Mouse (Mus musculus): Measurements from ENCODE around the gene Hook1. TPM values are rescaled to one million over a fixed set of nuclear protein-coding genes. Genes with fewer than 3 reads are reported as not detected.

Gene Hook1
- total RNA-seq (2012; rRNA removed), result 54.4 and 55.1 TPM in 2 replicates

DNA sequence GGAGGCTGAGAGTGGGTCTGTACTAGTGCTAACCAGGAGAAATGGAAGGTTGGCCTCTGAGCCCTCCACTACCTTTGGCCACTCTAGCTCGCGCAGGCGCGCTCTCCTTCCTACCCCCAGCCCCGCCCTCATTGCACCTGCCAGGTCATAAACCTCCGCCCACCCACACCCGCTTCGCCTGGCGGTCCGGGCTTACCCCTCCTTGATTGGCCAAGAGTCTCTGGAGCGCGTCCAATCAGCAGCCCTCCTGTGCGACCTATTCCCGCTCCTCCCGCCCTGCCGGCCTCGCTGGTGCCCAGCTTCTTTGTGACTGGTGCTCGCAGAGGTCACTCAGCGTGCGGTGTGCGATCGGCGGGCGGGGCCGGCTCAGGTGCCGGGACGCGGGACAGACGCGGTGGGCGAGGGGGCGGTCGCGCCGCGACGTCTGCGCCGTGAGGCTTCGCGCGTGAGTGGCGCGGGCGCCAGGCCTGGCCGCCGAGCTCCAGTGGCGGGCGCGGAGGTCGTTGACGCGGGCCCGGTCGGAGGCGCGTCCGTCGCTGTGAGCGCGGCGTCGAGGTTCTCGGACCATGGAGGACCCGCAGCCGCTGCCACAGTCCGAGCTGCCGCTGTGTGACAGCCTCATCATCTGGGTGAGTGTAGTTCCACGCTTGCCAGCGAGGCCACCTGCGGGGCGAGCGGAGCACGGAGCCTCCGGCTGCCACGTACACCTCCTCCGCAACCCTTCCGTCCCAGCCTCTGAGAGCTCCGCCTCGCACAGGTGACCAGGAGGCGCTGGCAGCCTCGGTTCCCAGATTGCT is at the start of gene Hook1:
Hook1 (plus strand) TSS at position 313 of the 797 bp plus-strand sequence.
- TF ChIP-seq HCFC1 (IDR thresholded peaks at IDR 0.05; ENCODE audit: borderline replicate concordance, insufficient read depth, low read length) (0 out of 2 replicates have a peak, but pooled peaks have one; percentile 22), MAFK (IDR thresholded peaks at IDR 0.05; ENCODE audit: insufficient read depth, low read depth, low read length) (no peak)
- Histone ChIP-seq H3K4me3 (ENCODE audit: insufficient read depth in 1 of 2, low read depth in 1 of 2, low read length in 2 of 2, poor library complexity in 1 of 2, severe bottlenecking in 1 of 2) (peak within 1 kb of the TSS; percentile 79 to 93), H3K9ac (ENCODE audit: insufficient read depth, low read depth, low read length, poor library complexity, severe bottlenecking) (peak within 1 kb of the TSS; percentile 85), H3K9me3 (ENCODE audit: control insufficient read depth, insufficient read depth, low read depth, low read length) (no peaks in the 10 kb centered on the region), H3K4me1 (ENCODE audit: control insufficient read depth in 2 of 2, insufficient read depth in 2 of 2, low read length in 2 of 2, poor library complexity in 1 of 2) (0 out of 4 replicates have a peak, but pooled peaks cover 0 to 2% of the 10 kb centered on the region in 2 experiments), H3K27ac (ENCODE audit: insufficient read depth, low read depth, low read length, poor library complexity, severe bottlenecking) (no peak within 1 kb of the TSS; the same call in 1 of the 2 replicates), H3K36me3 (ENCODE audit: control insufficient read depth, insufficient read depth, low read length, poor library complexity, severe bottlenecking) (no peaks in the 10 kb centered on the region)
- in situ Hi-C loops (cut with MboI; ENCODE audit: low sequenced_read_pairs in 2 of 2, unreplicated experiment in 2 of 2), result no loop called here
- DNase-seq (ENCODE audit: low read depth, low spot score), result peak; percentile 92

DNA sequence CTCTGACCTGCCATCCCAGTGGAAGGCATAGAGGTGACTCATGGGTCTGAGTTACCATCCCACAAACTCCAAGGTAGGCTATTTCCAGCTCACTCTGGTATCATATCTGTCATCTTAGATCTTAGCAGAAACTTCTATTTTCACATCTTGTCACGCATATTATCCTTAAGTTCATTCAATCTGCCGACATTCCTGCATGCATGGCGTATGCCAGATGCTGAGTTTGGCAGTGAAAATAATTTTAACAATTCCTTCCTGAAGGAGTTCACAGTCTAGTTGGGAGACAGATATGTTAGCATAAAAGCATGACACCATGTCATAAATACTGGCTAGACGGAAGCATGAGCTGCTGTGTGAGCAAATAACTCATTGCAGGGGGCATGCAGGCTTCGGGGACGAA is 49.3 kb upstream of the Hook1 start:
- in situ Hi-C loops (cut with MboI; ENCODE audit: low sequenced_read_pairs in 2 of 2, unreplicated experiment in 2 of 2), result loop anchor here in 1 of 2 experiments (25.0 kb wide), 1 partner anchor 905 kb away; no protein-coding TSS in a partner anchor
- TF ChIP-seq ZNF384 (IDR thresholded peaks at IDR 0.05; ENCODE audit: low read depth, low read length) (no peak), ZC3H11A (IDR thresholded peaks at IDR 0.05; ENCODE audit: borderline replicate concordance, low read depth, low read length) (no peak), MAFK (IDR thresholded peaks at IDR 0.05; ENCODE audit: insufficient read depth, low read depth, low read length) (no peak)
- no peak overlapping the region for H3K9ac ChIP-seq (ENCODE audit: insufficient read depth, low read depth, low read length, poor library complexity, severe bottlenecking)
- no peaks in the 10 kb centered on the region for H3K4me1 ChIP-seq (ENCODE audit: control insufficient read depth in 2 of 2, insufficient read depth in 2 of 2, low read length in 2 of 2, poor library complexity in 1 of 2)
- no peaks in the 10 kb centered on the region for H3K36me3 ChIP-seq (ENCODE audit: control insufficient read depth, insufficient read depth, low read length, poor library complexity, severe bottlenecking)
- no peak overlapping the region for H3K4me3 ChIP-seq (ENCODE audit: insufficient read depth in 1 of 2, low read depth in 1 of 2, low read length in 2 of 2, poor library complexity in 1 of 2, severe bottlenecking in 1 of 2)
- no peak for DNase-seq (ENCODE audit: low read depth, low spot score)
- H3K27ac ChIP-seq (ENCODE audit: insufficient read depth, low read depth, low read length, poor library complexity, severe bottlenecking), result no peak overlapping the region
- no peaks in the 10 kb centered on the region for H3K9me3 ChIP-seq (ENCODE audit: control insufficient read depth, insufficient read depth, low read depth, low read length)

DNA sequence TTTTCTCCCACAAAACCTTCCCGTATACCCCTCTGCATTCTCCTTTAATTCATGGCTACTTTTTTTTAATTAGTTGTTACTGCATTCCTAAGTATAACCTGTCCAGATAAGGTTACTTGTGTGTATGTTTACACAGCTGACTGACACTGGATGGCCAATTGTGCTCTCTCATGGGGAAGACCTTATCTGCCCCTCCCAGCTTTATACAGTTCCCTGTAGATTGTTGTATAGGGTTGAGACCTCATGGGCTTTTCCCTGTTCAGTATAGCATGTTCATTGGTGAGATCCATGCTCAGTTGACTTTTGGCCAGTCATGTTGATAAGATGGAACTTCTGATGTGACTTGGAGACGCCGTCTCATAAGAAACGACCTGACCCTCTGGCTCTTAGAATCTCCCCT is 46.6 kb upstream of the Hook1 start:
- Histone ChIP-seq H3K4me1 (ENCODE audit: control insufficient read depth in 2 of 2, insufficient read depth in 2 of 2, low read length in 2 of 2, poor library complexity in 1 of 2) (no peaks in the 10 kb centered on the region), H3K27ac (ENCODE audit: insufficient read depth, low read depth, low read length, poor library complexity, severe bottlenecking) (no peak overlapping the region), H3K9me3 (ENCODE audit: control insufficient read depth, insufficient read depth, low read depth, low read length) (no peaks in the 10 kb centered on the region), H3K9ac (ENCODE audit: insufficient read depth, low read depth, low read length, poor library complexity, severe bottlenecking) (no peak overlapping the region), H3K36me3 (ENCODE audit: control insufficient read depth, insufficient read depth, low read length, poor library complexity, severe bottlenecking) (no peaks in the 10 kb centered on the region), H3K4me3 (ENCODE audit: insufficient read depth in 1 of 2, low read depth in 1 of 2, low read length in 2 of 2, poor library complexity in 1 of 2, severe bottlenecking in 1 of 2) (no peak overlapping the region)
- no peak for DNase-seq (ENCODE audit: low read depth, low spot score)
- in situ Hi-C loops (cut with MboI; ENCODE audit: low sequenced_read_pairs in 2 of 2, unreplicated experiment in 2 of 2), result loop anchor here in 1 of 2 experiments (25.0 kb wide), 1 partner anchor 908 kb away; no protein-coding TSS in a partner anchor
- TF ChIP-seq CHD2 (IDR thresholded peaks at IDR 0.05; ENCODE audit: low read depth, low read length) (no peak), HCFC1 (IDR thresholded peaks at IDR 0.05; ENCODE audit: borderline replicate concordance, insufficient read depth, low read length) (no peak), ZNF384 (IDR thresholded peaks at IDR 0.05; ENCODE audit: low read depth, low read length) (no peak), MAFK (IDR thresholded peaks at IDR 0.05; ENCODE audit: insufficient read depth, low read depth, low read length) (no peak), ZC3H11A (IDR thresholded peaks at IDR 0.05; ENCODE audit: borderline replicate concordance, low read depth, low read length) (no peak)

DNA sequence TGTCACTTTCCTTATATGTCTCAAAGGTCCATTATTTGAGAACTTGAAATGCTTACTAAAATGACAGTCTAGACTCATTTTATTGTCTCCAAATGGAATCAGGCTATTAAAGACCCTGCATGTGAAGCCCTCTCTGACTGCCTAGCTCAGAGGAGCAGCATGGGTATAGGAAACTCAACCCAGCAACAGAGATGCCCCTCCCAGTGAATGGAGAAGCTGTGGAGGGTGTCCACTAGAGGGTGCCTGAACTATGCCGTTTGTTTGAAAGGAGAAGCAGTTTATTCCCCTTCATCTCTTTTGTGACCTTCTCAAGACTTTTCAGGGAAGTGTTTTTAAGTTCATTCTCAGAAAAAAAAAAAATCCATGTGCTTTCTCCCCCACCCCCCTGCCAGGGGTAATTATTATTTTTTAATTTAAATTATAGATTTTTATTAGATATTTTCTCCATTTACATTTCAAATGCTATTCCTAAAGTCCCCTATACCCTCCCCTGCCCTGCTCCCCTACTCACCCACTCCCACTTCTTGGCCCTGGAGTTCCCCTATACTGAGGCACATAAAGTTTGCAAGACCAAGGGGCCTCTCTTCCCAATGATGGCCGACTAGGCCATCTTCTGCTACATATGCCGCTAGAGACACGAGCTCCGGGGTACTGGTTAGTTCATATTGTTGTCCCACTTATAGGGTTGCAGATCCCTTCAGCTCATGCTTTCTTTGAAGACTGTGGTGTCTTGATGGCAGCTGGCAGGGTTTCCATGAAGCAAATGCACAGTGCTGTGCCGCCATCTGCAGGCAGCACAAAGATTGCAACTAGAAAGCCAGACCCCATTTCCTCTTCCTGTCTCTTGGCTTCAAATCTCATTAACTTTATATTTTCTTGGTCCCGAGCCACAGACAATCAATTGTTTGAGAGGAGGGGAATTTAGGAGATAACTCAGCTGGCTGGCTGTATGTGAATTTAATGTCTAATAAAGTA is 42.5 kb upstream of the Hook1 start:
- H3K27ac ChIP-seq (ENCODE audit: insufficient read depth, low read depth, low read length, poor library complexity, severe bottlenecking), result no peak overlapping the region
- DNase-seq (ENCODE audit: low read depth, low spot score), result peak; percentile 41
- TF ChIP-seq ZNF384 (IDR thresholded peaks at IDR 0.05; ENCODE audit: low read depth, low read length) (no peak), ZC3H11A (IDR thresholded peaks at IDR 0.05; ENCODE audit: borderline replicate concordance, low read depth, low read length) (peak; percentile 76; the same call in 1 of the 2 replicates), CHD2 (IDR thresholded peaks at IDR 0.05; ENCODE audit: low read depth, low read length) (no peak)
- no peak overlapping the region for H3K9ac ChIP-seq (ENCODE audit: insufficient read depth, low read depth, low read length, poor library complexity, severe bottlenecking)
- H3K36me3 ChIP-seq (ENCODE audit: control insufficient read depth, insufficient read depth, low read length, poor library complexity, severe bottlenecking), result no peaks in the 10 kb centered on the region
- H3K4me3 ChIP-seq (ENCODE audit: insufficient read depth in 1 of 2, low read depth in 1 of 2, low read length in 2 of 2, poor library complexity in 1 of 2, severe bottlenecking in 1 of 2), result no peak overlapping the region
- in situ Hi-C loops (cut with MboI; ENCODE audit: low sequenced_read_pairs in 2 of 2, unreplicated experiment in 2 of 2), result loop anchor here in 1 of 2 experiments (25.0 kb wide), 1 partner anchor 912 kb away; no protein-coding TSS in a partner anchor
- H3K4me1 ChIP-seq (ENCODE audit: control insufficient read depth in 2 of 2, insufficient read depth in 2 of 2, low read length in 2 of 2, poor library complexity in 1 of 2), result no peaks in the 10 kb centered on the region
- no peaks in the 10 kb centered on the region for H3K9me3 ChIP-seq (ENCODE audit: control insufficient read depth, insufficient read depth, low read depth, low read length)

Data from ES-E14 (cell line).